Mouse (Mus musculus): ENCODE data around the gene Pced1b. TPM values are rescaled to one million over a fixed set of nuclear protein-coding genes. Genes with fewer than 3 reads are reported as not detected.
"Not testable (repeated sequence)": the region's sequence is repeated elsewhere in the genome, so short reads cannot be mapped to it uniquely, and the experiment has no call there.

The Pced1b gene
- polyA plus RNA-seq, 1 experiment from 2014 or later, result 8.0 TPM

DNA sequence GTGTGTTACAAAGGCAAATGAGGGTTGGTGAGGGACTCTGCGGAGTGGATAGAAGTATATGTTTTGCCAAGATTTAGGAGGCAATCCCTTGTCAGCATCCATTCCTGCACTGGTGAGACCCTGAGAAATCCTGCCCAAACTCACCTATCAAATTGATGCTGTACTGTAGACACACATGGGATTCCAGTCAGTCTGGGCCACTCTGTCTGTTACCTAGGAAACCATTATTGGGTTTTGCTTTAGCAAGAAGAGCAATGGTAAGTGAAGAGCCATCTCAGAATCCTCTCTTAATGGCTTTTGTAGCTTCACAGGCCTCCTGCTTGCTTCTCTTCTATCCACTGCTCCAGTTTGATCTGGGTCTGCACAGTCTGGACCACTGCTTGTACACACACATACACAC is 110.1 kb downstream of the Pced1b start:
- H3K4me3 ChIP-seq (replicated peaks; ENCODE audit: low read depth, low read length), result no peak overlapping the region
- TF ChIP-seq CTCF (IDR thresholded peaks at IDR 0.05; ENCODE audit: low read depth), result no peak
- no peaks in the 10 kb centered on the region for H3K27me3 ChIP-seq (ENCODE audit: insufficient read depth, low read length)
- no peak overlapping the region for H3K9ac ChIP-seq (ENCODE audit: low read depth, low read length)
- WGBS, result 89% methylated on average over 1 of the region's 1 CpGs
- H3K9me3 ChIP-seq (replicated peaks; ENCODE audit: low read length), result no peaks in the 10 kb centered on the region
- ATAC-seq (replicated peaks; ENCODE audit: low FRiP score, low read depth) (no peak), DNase-seq (ENCODE audit: low spot score) (no peak)
- no peak overlapping the region for H3K27ac ChIP-seq
- H3K4me1 ChIP-seq (replicated peaks; ENCODE audit: insufficient read depth, low read length), result no peaks in the 10 kb centered on the region
- H3K4me2 ChIP-seq (ENCODE audit: low read length), result no peak overlapping the region
- no peaks in the 10 kb centered on the region for H3K36me3 ChIP-seq (ENCODE audit: insufficient read depth, low read length)

DNA sequence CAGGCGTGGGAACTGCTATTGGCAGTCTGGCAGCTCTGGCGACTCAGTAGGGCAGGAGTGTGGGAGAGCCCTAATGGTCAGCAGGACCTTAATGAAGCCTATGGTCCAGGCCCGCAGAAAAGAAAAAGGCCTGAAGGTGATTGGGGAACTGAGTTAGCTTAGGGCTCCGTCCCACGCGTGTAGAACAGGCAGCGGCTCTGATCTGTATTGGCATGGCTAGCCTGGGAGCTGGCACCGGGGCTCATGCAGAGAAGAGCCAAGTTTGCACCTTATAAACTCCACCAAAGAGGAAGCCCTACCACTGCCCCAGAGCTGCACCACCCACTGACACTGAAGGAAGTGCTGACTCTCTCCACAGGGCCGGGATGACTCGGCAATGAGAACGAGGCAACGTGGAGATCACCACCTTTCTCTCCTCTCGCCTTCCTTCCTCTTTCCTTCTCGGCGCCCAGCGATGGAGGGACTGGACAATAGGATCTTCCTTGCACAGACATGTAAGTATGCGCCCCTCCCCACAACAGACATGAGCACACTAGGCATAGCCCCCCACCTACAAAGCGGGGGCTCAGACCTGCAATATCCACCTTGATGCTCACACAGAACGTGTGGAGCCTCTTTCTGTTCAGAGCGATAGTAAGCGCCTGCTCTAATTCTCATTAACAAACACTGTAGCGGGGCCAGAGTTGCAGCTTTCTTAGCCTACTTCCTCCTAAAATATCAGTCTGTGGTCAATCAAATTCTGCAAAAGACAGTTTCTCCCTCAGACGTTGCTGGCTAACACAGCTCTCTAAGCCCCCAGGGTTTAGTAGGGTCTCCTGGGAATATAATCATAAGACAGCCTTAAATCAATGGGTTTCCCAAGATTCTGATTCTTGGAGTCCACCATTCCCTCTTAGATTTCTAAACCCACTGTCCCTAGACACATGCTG is 114.2 kb downstream of the Pced1b start:
- Histone ChIP-seq H3K4me2 (ENCODE audit: low read length) (no peak overlapping the region), H3K4me1 (replicated peaks; ENCODE audit: insufficient read depth, low read length) (no peaks in the 10 kb centered on the region), H3K36me3 (ENCODE audit: insufficient read depth, low read length) (no peaks in the 10 kb centered on the region), H3K9ac (ENCODE audit: low read depth, low read length) (no peak overlapping the region), H3K27ac (no peak overlapping the region), H3K27me3 (ENCODE audit: insufficient read depth, low read length) (no peaks in the 10 kb centered on the region), H3K9me3 (replicated peaks; ENCODE audit: low read length) (no peaks in the 10 kb centered on the region), H3K4me3 (replicated peaks; ENCODE audit: low read depth, low read length) (no peak overlapping the region)
- DNase-seq (ENCODE audit: low spot score) (no peak), ATAC-seq (replicated peaks; ENCODE audit: low FRiP score, low read depth) (no peak)
- no peak for TF ChIP-seq CTCF (IDR thresholded peaks at IDR 0.05; ENCODE audit: low read depth)
- 81% methylated on average over 23 of the region's 23 CpGs for WGBS

DNA sequence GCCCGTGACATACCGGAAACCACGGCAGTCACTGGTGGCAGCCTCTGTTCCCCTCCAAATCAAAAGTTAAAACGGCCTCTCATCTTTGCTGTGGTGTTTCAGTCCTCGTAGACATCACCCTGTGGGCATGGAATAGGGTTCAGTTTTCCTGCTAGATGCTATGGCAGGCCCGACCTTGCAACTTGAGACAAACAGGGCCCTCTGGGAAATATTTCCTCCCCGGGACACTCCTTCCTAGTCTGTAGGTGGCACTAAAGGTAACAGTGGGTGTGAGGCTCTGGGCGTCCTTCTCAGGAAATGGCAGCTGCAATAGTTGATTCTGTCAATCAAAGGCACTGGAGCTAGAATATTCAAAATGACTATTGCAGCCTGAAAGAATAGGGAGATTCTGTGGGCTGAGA is 114.9 kb downstream of the Pced1b start:
- ATAC-seq (replicated peaks; ENCODE audit: low FRiP score, low read depth) (no peak), DNase-seq (ENCODE audit: low spot score) (no peak)
- Histone ChIP-seq H3K27ac (no peak overlapping the region), H3K4me2 (ENCODE audit: low read length) (no peak overlapping the region), H3K4me3 (replicated peaks; ENCODE audit: low read depth, low read length) (no peak overlapping the region), H3K27me3 (ENCODE audit: insufficient read depth, low read length) (no peaks in the 10 kb centered on the region), H3K9ac (ENCODE audit: low read depth, low read length) (no peak overlapping the region), H3K36me3 (ENCODE audit: insufficient read depth, low read length) (no peaks in the 10 kb centered on the region), H3K9me3 (replicated peaks; ENCODE audit: low read length) (no peaks in the 10 kb centered on the region), H3K4me1 (replicated peaks; ENCODE audit: insufficient read depth, low read length) (no peaks in the 10 kb centered on the region)
- WGBS, result 62% methylated on average over 8 of the region's 8 CpGs
- peak; percentile 37 for TF ChIP-seq CTCF (IDR thresholded peaks at IDR 0.05; ENCODE audit: low read depth)

DNA sequence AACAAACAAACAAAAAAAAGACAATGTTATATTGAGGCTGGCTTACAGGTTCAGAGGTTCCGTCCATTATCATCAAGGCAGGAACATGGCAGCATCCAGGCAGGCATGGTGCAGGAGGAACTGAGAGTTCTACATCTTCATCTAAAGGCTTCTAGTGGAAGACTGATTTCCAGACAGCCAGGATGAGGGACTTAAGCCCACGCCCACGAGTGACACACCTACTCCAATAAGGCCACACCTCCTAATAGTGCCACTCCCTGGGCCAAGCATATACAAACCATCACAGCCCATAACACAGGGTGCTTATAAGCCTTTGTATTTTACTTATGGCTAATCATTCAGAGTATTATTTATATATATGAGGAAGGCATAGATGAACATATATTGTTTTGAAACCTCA is 117.4 kb downstream of the Pced1b start:
- ATAC-seq (replicated peaks; ENCODE audit: low FRiP score, low read depth); H3K9me3 ChIP-seq (replicated peaks; ENCODE audit: low read length): not testable (repeated sequence)
- WGBS, result 80% methylated on average over 3 of the region's 3 CpGs

DNA sequence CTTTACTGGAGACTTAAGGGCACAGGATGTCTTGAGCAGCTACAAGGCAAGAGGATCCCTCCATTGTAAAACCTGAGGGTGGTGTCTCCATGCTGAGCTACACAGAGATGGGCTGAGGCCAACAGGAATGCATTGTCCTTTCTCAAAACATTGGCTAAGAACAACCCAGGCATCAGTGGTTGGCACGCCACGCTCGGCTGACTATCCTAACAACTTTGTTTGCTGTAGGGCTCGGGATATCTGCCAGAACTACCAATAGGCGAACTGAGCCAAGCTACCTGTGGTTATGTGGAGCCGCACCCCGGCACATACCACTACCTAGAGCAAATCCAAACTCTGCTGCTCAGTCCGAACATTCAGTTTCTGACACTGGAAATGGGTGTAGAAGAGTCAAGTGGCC is 118.1 kb downstream of the Pced1b start:
- Histone ChIP-seq H3K9ac (ENCODE audit: low read depth, low read length) (no peak overlapping the region), H3K27me3 (ENCODE audit: insufficient read depth, low read length) (no peaks in the 10 kb centered on the region), H3K27ac (no peak overlapping the region), H3K4me1 (replicated peaks; ENCODE audit: insufficient read depth, low read length) (no peaks in the 10 kb centered on the region), H3K4me2 (ENCODE audit: low read length) (no peak overlapping the region), H3K4me3 (replicated peaks; ENCODE audit: low read depth, low read length) (no peak overlapping the region), H3K36me3 (ENCODE audit: insufficient read depth, low read length) (no peaks in the 10 kb centered on the region), H3K9me3 (replicated peaks; ENCODE audit: low read length) (no peaks in the 10 kb centered on the region)
- ATAC-seq (replicated peaks; ENCODE audit: low FRiP score, low read depth) (no peak), DNase-seq (ENCODE audit: low spot score) (no peak)
- 82% methylated on average over 8 of the region's 8 CpGs for WGBS
- TF ChIP-seq CTCF (IDR thresholded peaks at IDR 0.05; ENCODE audit: low read depth), result no peak

More for the DNA sequence above, 117.4 kb downstream of the Pced1b start:
- not testable (repeated sequence) for DNase-seq (ENCODE audit: low spot score); H3K27me3 ChIP-seq (ENCODE audit: insufficient read depth, low read length); H3K9ac ChIP-seq (ENCODE audit: low read depth, low read length); H3K4me2 ChIP-seq (ENCODE audit: low read length); H3K36me3 ChIP-seq (ENCODE audit: insufficient read depth, low read length); H3K4me1 ChIP-seq (replicated peaks; ENCODE audit: insufficient read depth, low read length); H3K27ac ChIP-seq; H3K4me3 ChIP-seq (replicated peaks; ENCODE audit: low read depth, low read length)

DNA sequence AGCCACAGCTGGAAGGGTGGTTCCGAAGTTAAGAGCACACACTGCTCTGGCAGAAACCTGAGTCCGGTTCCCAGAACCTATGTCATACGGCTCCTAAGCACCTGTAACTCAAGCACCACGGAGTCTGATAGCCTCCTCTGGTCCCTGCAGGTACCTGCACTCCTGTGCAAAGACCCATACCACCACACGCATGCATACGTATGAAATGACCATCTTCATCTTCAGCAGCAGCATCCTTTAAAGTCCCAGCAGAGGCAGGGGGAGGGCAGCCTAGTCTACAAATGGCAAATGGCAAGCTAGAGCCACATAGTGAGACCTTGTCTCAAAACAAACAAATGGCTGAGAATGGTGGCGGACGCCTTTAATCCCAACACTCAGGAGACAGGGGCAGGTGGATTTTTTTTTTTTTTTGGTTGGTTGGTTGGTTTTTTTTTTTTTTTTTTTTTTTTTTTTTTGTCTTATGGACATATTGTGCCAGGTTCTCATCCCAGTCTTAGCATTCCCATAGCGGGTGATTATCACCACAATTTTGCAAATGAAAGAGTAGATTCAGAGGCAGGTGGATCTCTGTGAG is 121.2 kb downstream of the Pced1b start:
- no peaks in the 10 kb centered on the region for H3K27me3 ChIP-seq (ENCODE audit: insufficient read depth, low read length)
- H3K4me1 ChIP-seq (replicated peaks; ENCODE audit: insufficient read depth, low read length), result no peaks in the 10 kb centered on the region
- DNase-seq (ENCODE audit: low spot score) (no peak), ATAC-seq (replicated peaks; ENCODE audit: low FRiP score, low read depth) (no peak)
- no peaks in the 10 kb centered on the region for H3K9me3 ChIP-seq (replicated peaks; ENCODE audit: low read length)
- H3K36me3 ChIP-seq (ENCODE audit: insufficient read depth, low read length), result no peaks in the 10 kb centered on the region
- H3K4me3 ChIP-seq (replicated peaks; ENCODE audit: low read depth, low read length), result no peak overlapping the region
- no peak overlapping the region for H3K9ac ChIP-seq (ENCODE audit: low read depth, low read length)
- no peak overlapping the region for H3K4me2 ChIP-seq (ENCODE audit: low read length)
- 95% methylated on average over 9 of the region's 9 CpGs for WGBS
- TF ChIP-seq CTCF (IDR thresholded peaks at IDR 0.05; ENCODE audit: low read depth), result no peak
- H3K27ac ChIP-seq, result no peak overlapping the region

Measured in kidney, postnatal 0 days (tissue).